Mouse (Mus musculus) ovary, postnatal 10 days (tissue): ENCODE data around the gene Htra3.

Source experiments
- DNase-seq: peaks from one replicate; pipeline ENCODE4 v3.0.0; 2022; ENCODE audit warnings: low spot score

The Htra3 gene

DNA sequence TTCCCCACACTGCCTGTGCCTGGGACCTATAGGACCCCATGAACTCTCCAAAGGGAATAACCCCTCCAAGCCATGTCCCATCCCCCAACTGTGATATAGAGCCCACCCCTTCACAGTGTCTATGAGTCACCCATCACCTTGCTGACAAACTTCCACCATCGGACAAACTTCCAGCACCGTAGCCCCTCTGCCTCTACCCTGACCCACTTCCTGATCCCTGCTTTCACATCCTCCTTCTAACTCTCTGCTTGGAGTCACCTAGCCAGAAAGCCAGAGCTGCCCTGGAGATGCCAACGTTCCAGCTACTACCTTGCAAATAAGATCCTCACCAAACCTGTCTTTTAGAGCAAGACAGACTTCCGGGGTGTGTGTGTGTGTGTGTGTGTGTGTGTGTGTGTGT lies 14.1 kb upstream of the Htra3 start:
- DNase-seq = no peak

DNA sequence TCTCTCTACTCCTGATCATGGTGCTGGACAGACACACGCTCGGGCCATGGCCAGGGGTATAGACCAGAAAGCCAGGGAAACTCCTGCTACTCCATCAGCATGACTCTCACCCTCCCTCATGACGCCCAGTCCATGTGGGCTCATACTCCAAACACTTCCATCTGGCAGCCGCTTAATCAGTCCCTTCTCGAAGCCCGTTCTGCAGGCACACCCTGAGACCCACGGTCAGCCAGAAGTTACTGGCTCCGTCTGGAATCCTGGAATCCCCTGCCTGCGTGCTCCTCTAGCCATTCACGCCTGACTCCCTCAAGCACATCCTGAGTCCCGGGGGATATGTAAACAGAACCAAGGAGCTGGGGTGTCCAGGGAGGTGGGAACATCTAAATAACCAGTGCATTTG lies 11.7 kb upstream of the Htra3 start:
- no peak for DNase-seq

DNA sequence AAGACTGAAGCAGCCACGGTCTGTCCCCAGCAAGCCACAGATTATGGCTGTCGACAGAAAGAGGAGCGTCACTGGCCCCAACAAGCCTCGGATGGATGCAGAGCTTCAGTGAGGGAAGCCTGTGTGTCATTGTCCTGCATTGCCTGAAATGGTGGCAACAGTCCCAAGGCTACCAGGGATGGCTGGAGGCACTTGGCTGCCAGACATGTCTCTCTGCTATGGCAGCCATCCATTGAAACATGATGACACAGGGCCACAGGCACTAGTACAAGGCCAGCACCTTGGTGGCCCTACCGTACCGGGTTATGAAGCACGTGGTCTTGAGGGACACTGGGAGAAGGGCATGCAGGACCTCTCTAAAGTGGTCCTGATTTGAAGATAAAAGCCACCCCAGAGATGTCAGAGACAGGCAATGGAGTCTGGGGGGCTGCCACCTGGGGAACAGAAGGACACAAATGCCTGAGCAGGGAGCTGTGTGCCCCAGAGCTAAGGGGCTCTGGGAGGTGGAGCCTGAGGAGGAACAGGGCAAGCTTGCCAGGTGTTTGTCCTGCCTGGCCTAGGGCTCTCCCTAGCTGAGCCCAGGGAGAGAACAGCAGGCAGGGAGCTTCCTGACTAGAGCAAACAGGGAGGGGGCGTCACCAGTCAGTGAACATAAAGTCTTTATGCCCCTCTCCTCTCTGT lies 11.0 kb upstream of the Htra3 start:
- DNase-seq = no peak

- DNase-seq = no peak
Observed at GRCm38 (mm10) chr5:35689374-35689773, 9.8 kb upstream of the Htra3 start.

- DNase-seq = no peak
Observed at GRCm38 (mm10) chr5:35688851-35689250, 9.3 kb upstream of the Htra3 start.

GRCm38 (mm10) chr5:35687098-35687497 lies 7.5 kb upstream of the Htra3 start:
- DNase-seq = no peak

- no peak for DNase-seq
Observed at GRCm38 (mm10) chr5:35686336-35686735, 6.8 kb upstream of the Htra3 start.

- DNase-seq = no peak
Observed at GRCm38 (mm10) chr5:35685079-35685478, 5.5 kb upstream of the Htra3 start.

DNA sequence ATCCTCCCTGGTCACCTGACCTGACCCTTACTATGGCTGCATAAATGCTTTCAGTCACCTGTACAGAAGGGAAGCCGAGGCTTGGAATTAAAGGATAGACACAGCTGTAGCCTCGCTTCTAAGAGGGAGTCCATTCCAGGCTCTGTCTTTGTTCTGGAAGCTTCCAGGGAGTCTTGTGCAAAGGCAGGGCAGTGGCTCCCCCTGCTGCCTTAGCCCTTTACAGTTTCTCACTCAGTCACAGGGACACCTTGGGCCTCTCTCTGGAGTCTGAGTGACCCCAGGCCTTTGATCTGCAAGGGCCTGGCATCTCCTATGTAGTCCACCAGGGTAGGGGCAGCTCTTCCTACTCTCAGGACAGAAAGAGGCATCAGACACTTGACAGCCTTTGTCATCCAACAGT lies 1.4 kb upstream of the Htra3 start:
- DNase-seq = no peak

DNA sequence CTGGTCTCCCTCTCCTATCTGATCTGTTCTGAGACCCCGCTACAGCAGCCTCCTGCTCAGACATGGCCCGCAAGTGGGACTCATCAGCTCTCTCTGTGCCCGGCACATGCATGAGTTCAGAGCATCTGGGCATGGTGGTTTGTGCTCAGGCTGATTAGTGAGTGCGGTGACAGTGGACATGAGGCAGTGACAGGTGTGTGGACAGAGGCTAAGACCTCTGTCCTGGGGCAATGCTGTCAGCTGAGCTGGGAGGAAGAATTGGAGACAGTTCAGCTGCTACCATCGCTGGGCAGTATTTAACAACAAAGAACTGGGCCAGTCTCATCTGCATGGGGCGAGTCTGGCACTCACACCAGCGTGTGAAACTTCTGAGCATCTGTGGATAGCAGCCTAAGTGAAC lies 2.6 kb downstream of the Htra3 start:
- DNase-seq = no peak

DNA sequence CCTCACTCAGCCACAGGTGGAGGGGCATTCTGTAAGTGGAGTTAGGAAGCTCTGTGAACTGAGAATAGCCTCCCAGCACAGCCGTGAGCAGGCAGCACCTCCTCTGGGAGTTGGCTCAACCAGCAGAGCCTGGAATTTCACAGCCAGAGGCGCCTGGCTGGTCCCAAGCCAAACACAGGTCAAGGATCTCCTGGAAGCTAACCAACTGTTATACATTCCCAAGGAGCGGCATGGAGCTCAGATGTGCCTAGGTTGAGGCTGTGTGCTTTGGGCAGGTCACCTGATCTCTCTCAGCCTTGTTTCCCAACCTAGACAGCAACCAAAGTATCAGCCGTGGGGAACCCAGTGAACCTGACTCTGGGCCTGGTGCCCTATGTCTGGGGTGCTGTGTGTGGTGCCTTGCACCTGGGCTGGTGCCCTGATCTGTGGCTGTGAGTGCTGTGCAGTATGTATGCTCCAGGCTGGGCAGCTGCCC lies 5.5 kb downstream of the Htra3 start:
- DNase-seq = no peak

- no peak for DNase-seq
Observed at GRCm38 (mm10) chr5:35673086-35673485, 6.5 kb downstream of the Htra3 start.

- DNase-seq = no peak
Observed at GRCm38 (mm10) chr5:35672581-35672980, 7.0 kb downstream of the Htra3 start.

DNA sequence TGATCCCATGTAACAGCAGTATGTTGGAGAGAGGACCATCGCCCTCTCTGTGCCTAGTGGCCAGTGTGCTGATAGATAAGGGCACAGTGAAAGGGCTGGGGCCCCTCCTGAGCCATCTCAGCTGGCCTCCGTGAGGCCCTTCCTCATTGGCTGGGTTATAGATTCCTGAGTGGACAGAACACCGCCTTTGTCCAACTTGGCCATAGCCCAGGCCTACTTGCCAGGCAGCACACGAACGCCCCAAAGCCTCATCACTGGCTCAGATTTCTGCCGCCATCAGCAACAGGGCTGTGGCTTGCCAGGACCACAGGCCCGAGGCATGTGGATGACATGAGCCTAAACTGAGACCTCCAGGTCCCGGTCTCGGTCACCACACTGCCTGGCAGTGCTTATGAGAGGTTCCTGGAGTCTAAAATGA lies 8.1 kb downstream of the Htra3 start:
- no peak for DNase-seq

DNA sequence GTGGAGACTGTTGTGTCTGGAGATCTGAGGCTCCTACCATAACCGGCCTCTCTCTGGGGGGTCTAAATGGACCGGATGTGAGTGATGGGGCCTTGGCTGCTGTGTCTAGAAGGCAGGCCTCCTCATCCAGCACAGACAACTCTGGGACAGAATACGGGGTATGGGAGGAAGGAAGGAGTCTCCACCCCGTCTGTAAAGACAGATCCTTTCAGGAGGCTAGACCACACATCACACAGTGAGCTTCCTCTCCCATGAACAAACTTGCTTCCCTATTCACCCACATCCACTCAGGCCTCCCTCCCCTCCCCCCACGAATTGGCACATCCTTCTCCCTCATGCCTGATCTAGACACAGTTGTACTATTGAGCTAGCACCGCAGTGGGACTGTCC lies 9.2 kb downstream of the Htra3 start:
- DNase-seq = no peak

DNA sequence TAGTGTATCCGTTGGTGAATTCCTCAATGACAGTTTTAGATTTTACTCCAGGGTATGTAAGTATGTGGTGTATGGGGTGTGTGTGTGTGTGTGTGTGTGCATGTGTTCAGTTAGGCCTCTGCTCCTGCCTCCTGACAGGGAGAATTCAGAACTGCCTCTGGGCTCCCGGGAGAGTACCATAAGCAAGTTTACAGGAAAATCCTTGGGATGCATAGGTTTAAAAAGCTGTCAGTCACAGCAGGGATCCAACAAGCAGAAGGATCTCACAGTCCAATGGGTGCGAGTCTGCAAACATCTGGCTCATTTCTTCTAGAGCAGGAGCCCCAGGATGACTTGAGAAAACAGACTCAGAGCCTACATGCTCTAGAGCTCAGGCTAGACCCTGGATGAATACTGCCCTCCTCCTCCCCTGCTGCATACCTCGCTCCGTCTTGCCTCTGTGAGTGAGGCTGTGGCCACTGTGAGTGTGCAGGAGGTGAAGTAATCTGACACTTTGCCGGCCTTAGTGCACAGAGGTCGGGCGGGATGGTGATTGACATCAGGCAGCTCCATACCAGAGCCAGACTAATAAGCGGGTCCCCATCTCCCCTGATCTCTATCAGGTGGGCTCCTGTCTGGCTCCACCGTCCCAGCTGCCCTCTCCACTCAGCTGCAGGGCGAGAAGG lies 9.7 kb downstream of the Htra3 start:
- DNase-seq = no peak

DNA sequence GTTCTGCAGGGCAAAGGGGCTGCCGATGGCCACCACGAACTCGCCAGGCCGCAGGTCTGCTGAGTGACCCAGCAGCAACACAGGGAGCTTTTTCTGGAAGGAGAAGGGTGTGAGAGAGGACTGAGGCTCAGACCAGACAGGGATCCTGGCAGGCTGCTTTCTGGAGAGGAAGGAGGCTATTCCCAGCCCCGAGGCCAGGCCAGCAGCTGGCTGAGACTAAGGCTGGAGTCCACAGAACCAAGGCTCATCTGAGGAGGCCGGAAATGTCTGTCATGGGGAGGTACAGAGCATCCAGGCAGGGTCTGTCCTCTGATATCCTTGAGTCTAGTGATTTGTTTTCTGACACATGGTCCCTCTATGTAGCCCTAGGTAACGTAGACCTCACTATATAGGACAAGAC lies 13.4 kb downstream of the Htra3 start:
- DNase-seq = no peak

DNA sequence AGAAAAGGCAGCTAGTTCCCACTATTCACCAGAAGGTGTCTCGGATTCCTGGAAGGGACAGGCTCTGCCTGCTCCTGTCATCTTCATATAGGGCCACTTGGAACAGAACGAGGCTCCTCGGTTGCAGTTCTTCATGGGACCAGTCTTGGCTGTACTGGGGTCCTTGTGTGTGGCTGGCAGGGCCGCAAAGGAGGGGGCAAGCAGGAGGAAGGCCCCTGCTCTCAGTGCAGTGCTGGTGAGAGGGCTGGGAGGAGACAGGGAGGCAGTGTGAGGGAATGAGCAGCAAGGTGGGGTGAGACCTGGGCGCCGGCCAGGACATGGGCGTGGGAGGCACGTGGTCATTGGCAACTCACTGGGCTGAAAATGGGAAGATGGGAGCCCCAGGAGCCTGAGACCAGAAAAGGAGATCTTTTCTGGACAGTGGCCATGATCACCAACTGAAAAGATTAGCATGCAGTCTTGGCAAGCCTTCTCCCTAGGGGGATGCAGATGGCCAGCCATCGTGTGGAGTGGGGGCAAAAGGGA lies 17.5 kb downstream of the Htra3 start:
- no peak for DNase-seq

- DNase-seq = no peak
Observed at GRCm38 (mm10) chr5:35661210-35661609, 18.4 kb downstream of the Htra3 start.

DNA sequence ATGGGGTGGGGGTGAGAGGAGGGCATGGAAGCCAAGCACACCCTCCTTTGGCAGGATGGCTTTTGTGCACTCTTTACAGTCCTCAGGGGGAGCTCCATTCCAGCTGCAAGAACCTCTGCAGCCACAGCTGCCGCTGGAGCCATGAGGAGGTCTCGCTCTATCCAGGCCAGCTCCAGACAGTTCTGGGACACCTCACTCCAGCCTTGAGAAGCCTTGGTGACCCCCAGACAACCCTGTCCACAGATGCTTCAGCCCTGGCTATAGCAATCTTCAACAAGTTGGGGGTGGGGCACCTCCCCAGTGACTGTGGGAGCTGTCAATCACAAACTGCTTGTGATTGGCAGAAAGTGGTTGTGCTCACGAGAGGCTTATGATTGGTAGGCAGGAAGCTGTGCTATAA lies 20.1 kb downstream of the Htra3 start:
- no peak for DNase-seq

DNA sequence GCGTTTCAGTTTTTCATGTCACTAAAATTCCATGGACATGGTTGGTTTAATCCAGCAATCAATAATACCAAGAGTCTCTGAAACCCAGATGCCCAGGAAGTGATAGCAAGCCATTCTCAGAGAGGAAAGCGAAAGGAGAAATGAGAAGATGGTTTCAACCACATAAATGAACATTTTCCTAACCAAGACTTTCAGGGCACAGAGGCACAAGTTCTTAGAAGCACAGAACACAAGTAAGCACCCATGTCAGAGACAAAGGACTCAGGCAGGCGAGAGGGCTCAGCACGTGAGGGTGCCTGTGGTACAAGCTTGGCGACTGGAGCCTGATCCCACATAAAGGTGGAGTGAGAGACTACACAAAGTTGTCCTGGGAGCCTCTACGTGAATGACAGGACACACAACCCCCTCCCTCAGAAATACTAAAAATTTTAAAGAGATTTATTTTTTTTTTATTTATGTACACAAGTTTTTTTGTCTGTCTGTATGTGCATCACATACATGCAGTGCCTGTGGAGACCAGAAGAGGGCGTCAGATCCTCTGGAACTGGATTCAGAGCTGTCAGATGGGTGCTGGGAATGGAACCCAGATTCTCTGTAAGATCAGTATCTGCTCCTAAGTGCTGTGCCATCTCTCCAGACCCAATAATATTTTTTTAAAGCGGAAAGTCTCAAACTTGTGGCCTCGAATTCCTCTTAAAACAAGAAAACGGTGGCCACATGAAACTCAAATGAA lies 23.7 kb downstream of the Htra3 start:
- no peak for DNase-seq

DNA sequence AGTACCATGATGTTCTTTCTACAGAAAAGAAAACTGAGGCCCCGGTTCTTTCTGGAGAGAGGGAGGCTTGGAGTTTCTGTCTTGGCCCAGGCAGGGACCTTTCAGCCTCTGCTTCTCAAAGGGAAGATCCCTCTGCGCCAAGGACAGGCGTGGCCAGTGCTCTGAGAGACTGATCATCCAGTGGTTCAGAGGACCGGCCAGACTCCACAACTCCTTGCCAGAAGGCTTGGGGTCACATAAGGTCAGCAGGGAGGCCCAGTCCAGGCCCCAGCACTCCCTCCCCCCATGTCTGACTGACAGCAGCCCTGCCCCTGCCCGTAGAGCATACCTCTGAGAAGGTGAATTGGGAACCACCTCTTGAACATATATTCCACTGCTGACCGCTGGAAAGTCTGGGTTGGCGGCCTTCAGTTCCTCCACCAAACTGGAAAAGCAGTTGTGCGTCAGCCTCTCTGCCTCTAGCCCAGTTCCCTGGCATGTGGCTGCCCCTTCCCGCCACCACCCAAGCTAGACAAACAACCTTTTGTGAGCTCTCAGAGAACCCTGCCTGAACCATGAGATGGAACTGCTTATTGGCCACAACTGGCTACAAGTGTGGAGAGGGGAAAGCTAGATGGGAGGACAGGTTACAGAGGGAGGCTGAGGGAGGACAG lies 25.7 kb downstream of the Htra3 start:
- no peak for DNase-seq

GRCm38 (mm10) chr5:35652872-35653271 lies 26.7 kb downstream of the Htra3 start:
- DNase-seq = no peak
